Mouse (Mus musculus) embryonic fibroblast, embryonic 13.5 days (primary cell): ENCODE data around the gene Cfap65.

ENCODE experiments used
- CTCF ChIP-seq: IDR thresholded peaks from 2 replicates; pipeline ENCODE4 v1.5.1; 2011; ENCODE audit warnings: mild to moderate bottlenecking, control low read depth, low read length, moderate library complexity, borderline replicate concordance; ENCODE audit not compliant: insufficient read depth
- POLR2A ChIP-seq: IDR thresholded peaks from 2 replicates; pipeline ENCODE4 v1.6.1; 2011; ENCODE audit warnings: low read depth, mild to moderate bottlenecking, control low read depth, low read length, moderate library complexity

GRCm38 (mm10) chr1:74915706-74916105 lies 19.7 kb downstream of the Cfap65 start:
- TF ChIP-seq POLR2A (no peak), CTCF (no peak)
